Comparison of ENCODE assay signal across 18 mouse cellular contexts in the genomic region with DNA sequence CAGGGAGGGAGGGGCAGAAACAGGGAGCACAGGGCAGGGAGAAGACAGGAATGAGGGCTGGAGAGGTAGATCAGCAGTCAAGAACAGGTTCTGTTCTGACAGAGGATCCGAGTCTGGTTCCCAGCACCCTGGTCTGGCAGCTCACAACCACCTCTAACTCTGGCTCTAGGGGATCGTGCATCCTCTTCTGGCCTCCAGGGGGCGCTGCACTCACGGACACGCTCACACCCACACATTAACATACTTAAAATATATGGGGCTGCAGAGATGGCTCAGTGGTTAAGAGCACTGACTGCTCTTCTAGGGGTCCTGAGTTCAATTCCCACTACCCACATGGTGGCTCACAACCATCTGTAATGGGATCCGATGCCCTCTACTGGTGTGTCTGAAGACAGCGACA. TPM values are rescaled to one million over a fixed set of nuclear protein-coding genes. Genes with fewer than 3 reads are reported as not detected.
DNase-seq lines count a peak whose midpoint lies in the region; ATAC-seq and TF ChIP-seq lines count a peak whose summit lies in the region.
"Had no signal": no experiment of that assay in that cellular context is flagged by ENCODE, and none has a peak within 500 bp of the region (broad histone marks: within the 10 kb centered on the region; RNA-seq: fewer than 3 reads in every experiment).

No protein-coding gene starts in this region.

- no peak for TF ChIP-seq EP300 in heart, adult 2 months (IDR thresholded peaks at IDR 0.05; ENCODE audit: insufficient read depth, low read depth, low read length)

- H3K79me2 ChIP-seq in heart, adult 2 months (replicated peaks; ENCODE audit: control insufficient read depth, insufficient read depth, low read length): no peaks in the 10 kb centered on the region

- H3K4me1 ChIP-seq in heart, adult 2 months (ENCODE audit: control insufficient read depth, insufficient read depth, low read length): no peaks in the 10 kb centered on the region
- peaks cover 4% of the 10 kb centered on the region; the same call in 1 of the 2 replicates for H3K4me1 ChIP-seq in lung, embryonic 14.5 days (ENCODE audit: insufficient read depth)
- peaks cover 36% of the 10 kb centered on the region for H3K4me1 ChIP-seq in E14TG2a.4 (replicated peaks; ENCODE audit: low read depth, low read length)

- no peak for DNase-seq in heart, adult 2 months
- no peak for DNase-seq in heart, postnatal 36 days
- no peak for DNase-seq in lung, embryonic 14.5 days
- no peak for DNase-seq in lung, postnatal 10 days
- no peak for DNase-seq in brain, embryonic 14.5 days (ENCODE audit: low read depth)
- no peak for DNase-seq in embryo, embryonic 9.5 days (ENCODE audit: extremely low spot score)
- no peak for DNase-seq in cerebellum, postnatal 4 days (ENCODE audit: low spot score in 2 of 2)
- DNase-seq: adrenal gland, adult 8-10 months; cerebellum, postnatal 36 days; heart, postnatal 10 days; kidney, postnatal 14 days; midbrain, embryonic 14.5 days; right cerebral cortex, postnatal 25 days had no signal

- no peak overlapping the region for H3K27ac ChIP-seq in heart, adult 2 months
- no peak overlapping the region for H3K27ac ChIP-seq in lung, embryonic 14.5 days (ENCODE audit: low read depth)
- H3K27ac ChIP-seq: embryonic facial prominence, embryonic 13.5 days; limb, embryonic 12.5 days had no signal

- no peak overlapping the region for H3K9ac ChIP-seq in heart, adult 2 months (ENCODE audit: low read depth, low read length)
- H3K9ac ChIP-seq in lung, embryonic 14.5 days: no peak overlapping the region
- H3K9ac ChIP-seq: embryonic facial prominence, embryonic 13.5 days; forebrain, embryonic 13.5 days; limb, embryonic 12.5 days had no signal

- no peak for ATAC-seq in lung, embryonic 14.5 days (ENCODE audit: insufficient read depth)
- ATAC-seq: forebrain, embryonic 13.5 days; inflammation-experienced regulatory T-cells, adult 6 months had no signal

- H3K4me3 ChIP-seq in heart, adult 2 months: no peak overlapping the region
- H3K4me3 ChIP-seq in lung, embryonic 14.5 days (ENCODE audit: low read depth, low read length): no peak overlapping the region
- no peak overlapping the region for H3K4me3 ChIP-seq in E14TG2a.4 (replicated peaks; ENCODE audit: low read length)
- H3K4me3 ChIP-seq: embryonic facial prominence, embryonic 13.5 days; forebrain, embryonic 13.5 days; limb, embryonic 12.5 days had no signal

- H3K36me3 ChIP-seq in heart, adult 2 months (ENCODE audit: control insufficient read depth, insufficient read depth, low read length): no peaks in the 10 kb centered on the region
- no peaks in the 10 kb centered on the region for H3K36me3 ChIP-seq in lung, embryonic 14.5 days (ENCODE audit: insufficient read depth)
- no peaks in the 10 kb centered on the region for H3K36me3 ChIP-seq in E14TG2a.4 (ENCODE audit: insufficient read depth, low read length)
- H3K36me3 ChIP-seq: embryonic facial prominence, embryonic 13.5 days; limb, embryonic 12.5 days had no signal

- WGBS in heart, adult 2 months: 83% methylated on average over 7 of the region's 7 CpGs
- WGBS in lung, embryonic 14.5 days: 87% methylated on average over 7 of the region's 7 CpGs

- peak; percentile 33 for TF ChIP-seq CTCF in heart, adult 2 months (IDR thresholded peaks at IDR 0.05)
- peak; percentile 44; the same call in 1 of the 2 replicates for TF ChIP-seq CTCF in lung, embryonic 14.5 days (IDR thresholded peaks at IDR 0.05; ENCODE audit: low read depth)
- peak; percentile 54 for TF ChIP-seq CTCF in E14TG2a.4 (conservative IDR thresholded peaks at IDR 0.05; ENCODE audit: low read length)
- peak; percentile 40; the same call in 1 of the 2 replicates for TF ChIP-seq CTCF in brain, embryonic 14.5 days (IDR thresholded peaks at IDR 0.05; ENCODE audit: borderline replicate concordance, extremely low read depth, insufficient read depth, insufficient read length)

- H3K9me3 ChIP-seq in lung, embryonic 14.5 days (ENCODE audit: low read depth, low read length): no peaks in the 10 kb centered on the region
- no peaks in the 10 kb centered on the region for H3K9me3 ChIP-seq in E14TG2a.4 (ENCODE audit: low read length)
- H3K9me3 ChIP-seq: embryonic facial prominence, embryonic 13.5 days; forebrain, embryonic 13.5 days; limb, embryonic 12.5 days had no signal

- intact Hi-C loops in heart, adult 2 months (cut with DNase I): no loop called here
- intact Hi-C loops in heart, postnatal 36 days (cut with DNase I): no loop called here

- TF ChIP-seq POLR2A in heart, adult 2 months (IDR thresholded peaks at IDR 0.05; ENCODE audit: insufficient read depth, low read depth, low read length): no peak
- TF ChIP-seq POLR2A in brain, embryonic 14.5 days (IDR thresholded peaks at IDR 0.05; ENCODE audit: borderline replicate concordance, extremely low read depth, insufficient read depth, insufficient read length, poor library complexity, severe bottlenecking): no peak

- H3K4me2 ChIP-seq in lung, embryonic 14.5 days: no peak overlapping the region
- H3K4me2 ChIP-seq: embryonic facial prominence, embryonic 13.5 days; forebrain, embryonic 13.5 days; limb, embryonic 12.5 days had no signal

- H3K27me3 ChIP-seq in heart, adult 2 months (ENCODE audit: control insufficient read depth, insufficient read depth, low read length): no peaks in the 10 kb centered on the region; the same call in 1 of the 2 replicates
- H3K27me3 ChIP-seq in lung, embryonic 14.5 days (ENCODE audit: insufficient read depth, low read length): no peaks in the 10 kb centered on the region
- H3K27me3 ChIP-seq in E14TG2a.4 (ENCODE audit: insufficient read depth, low read length): peaks cover 34% of the 10 kb centered on the region

RNA-seq across cellular contexts. Expression of a gene that starts 24.2 kb away (rescaled TPM):
- total RNA-seq in heart, adult 2 months (2021): under 1 TPM; 0.73 to 0.77 TPM
- 0.96 and 1.2 TPM in 2 replicates for polyA plus RNA-seq in heart, adult 2 months (2012; rRNA removed)
- under 1 TPM; 0.16 to 0.39 TPM for total RNA-seq in heart, postnatal 36 days (2021)
- 7.9 and 8.5 TPM in 2 replicates for polyA plus RNA-seq in lung, embryonic 14.5 days (2014; fragmentation: Nextera tagmentation; extraction: Ambion mirVana)
- polyA plus RNA-seq in brain, embryonic 14.5 days (2012; rRNA removed): 110 and 141 TPM in 2 replicates

RNA-seq across cellular contexts. Expression of a gene that starts 26.0 kb away (rescaled TPM):
- 10 to 100 TPM; 52.8 to 54.8 TPM for total RNA-seq in heart, adult 2 months (2021)
- polyA plus RNA-seq in heart, adult 2 months (2012; rRNA removed): 70.8 and 74.0 TPM in 2 replicates
- 10 to 100 TPM; 39.8 to 72.6 TPM for total RNA-seq in heart, postnatal 36 days (2021)
- polyA plus RNA-seq in lung, embryonic 14.5 days (2014; fragmentation: Nextera tagmentation; extraction: Ambion mirVana): 46.0 and 53.0 TPM in 2 replicates
- polyA plus RNA-seq in brain, embryonic 14.5 days (2012; rRNA removed): 27.5 and 30.5 TPM in 2 replicates

RNA-seq across cellular contexts. Expression of a gene that starts 32.8 kb away (rescaled TPM):
- total RNA-seq in heart, adult 2 months (2021): 10 to 100 TPM; 39.6 to 41.5 TPM
- polyA plus RNA-seq in heart, adult 2 months (2012; rRNA removed): 57.0 and 63.2 TPM in 2 replicates
- total RNA-seq in heart, postnatal 36 days (2021): 10 to 100 TPM; 32.6 to 53.9 TPM
- 27.3 TPM in 2 replicates for polyA plus RNA-seq in lung, embryonic 14.5 days (2014; fragmentation: Nextera tagmentation; extraction: Ambion mirVana)
- polyA plus RNA-seq in brain, embryonic 14.5 days (2012; rRNA removed): 18.3 and 19.5 TPM in 2 replicates

RNA-seq across cellular contexts. Expression of a gene that starts 38.6 kb away (rescaled TPM):
- 10 to 100 TPM; 49.3 to 51.0 TPM for total RNA-seq in heart, adult 2 months (2021)
- polyA plus RNA-seq in heart, adult 2 months (2012; rRNA removed): 46.8 and 50.2 TPM in 2 replicates
- total RNA-seq in heart, postnatal 36 days (2021): 10 to 100 TPM; 41.8 to 69.2 TPM
- polyA plus RNA-seq in lung, embryonic 14.5 days (2014; fragmentation: Nextera tagmentation; extraction: Ambion mirVana): 26.2 and 29.6 TPM in 2 replicates
- 14.2 and 14.9 TPM in 2 replicates for polyA plus RNA-seq in brain, embryonic 14.5 days (2012; rRNA removed)

Comparison
In these comparisons a context has a peak if more than half of its experiments do, and no peak if none do; other contexts are left out.
1. RNA of a gene that starts 24.2 kb away (polyA plus RNA-seq): 110 to 141 TPM in brain, embryonic 14.5 days; 7.9 to 8.5 TPM in lung, embryonic 14.5 days and 0.96 to 1.2 TPM in heart, adult 2 months; every median in the first group is over 10 times any median in the second.
2. Peak in every context shown above with its lines, with median percentiles within 50 percentile points of each other: CTCF ChIP-seq.